Mouse (Mus musculus) hindbrain, embryonic 12.5 days (tissue): ENCODE measurements at regions not wholly inside any gene's neighbourhood (a gene's known extent, or its start where the extent isn't known, plus 50 kb on each side); places are given as distances from the start of the nearest gene placed in this dataset.

Source experiments
- ATAC-seq: fragments of 200-750 bp; cut with Nextera tagmentation; 2 replicates; pipeline ENCODE4 v1.8.0; 2017; ENCODE audit warnings: moderate TSS enrichment; ENCODE audit not compliant: low FRiP score
- H3K27ac ChIP-seq: fragments of 300-500 bp; sonication (generic); 2 replicates; pipeline ENCODE4 v1.5.1; 2016; ENCODE audit warnings: mild to moderate bottlenecking
- H3K27me3 ChIP-seq: fragments of 300-500 bp; sonication (generic); 2 replicates; pipeline ENCODE4 v1.6.1; 2016; ENCODE audit warnings: mild to moderate bottlenecking
- H3K36me3 ChIP-seq: fragments of 300-500 bp; sonication (generic); 2 replicates; pipeline ENCODE4 v1.6.1; 2016; ENCODE audit warnings: mild to moderate bottlenecking
- H3K4me1 ChIP-seq: fragments of 300-500 bp; sonication (generic); 2 replicates; pipeline ENCODE4 v1.6.1; 2016
- H3K4me2 ChIP-seq: fragments of 300-500 bp; sonication (generic); replicated peaks from 2 replicates; pipeline ENCODE4 v1.6.1; 2016; ENCODE audit warnings: mild to moderate bottlenecking
- H3K4me3 ChIP-seq: fragments of 300-500 bp; sonication (generic); 2 replicates; pipeline ENCODE4 v1.5.1; 2016; ENCODE audit warnings: mild to moderate bottlenecking
- H3K9ac ChIP-seq: fragments of 300-500 bp; sonication (generic); 2 replicates; pipeline ENCODE4 v1.6.1; 2016; ENCODE audit warnings: mild to moderate bottlenecking, moderate library complexity
- H3K9me3 ChIP-seq: fragments of 300-500 bp; sonication (generic); replicated peaks from 2 replicates; pipeline ENCODE4 v1.6.1; 2016; ENCODE audit warnings: mild to moderate bottlenecking
- WGBS: fragments of 180-500 bp; shearing (Covaris S2); methylation state at CpG from one replicate; pipeline ENCODE4 v1.1.7; 2016; 5-methylcytosine and 5-hydroxymethylcytosine counted together

- ATAC-seq: no peak
- Histone ChIP-seq H3K4me1 (peaks cover 65% of the 10 kb centered on the region), H3K27ac (no peak overlapping the region), H3K27me3 (no peaks in the 10 kb centered on the region; the same call in 1 of the 2 replicates), H3K4me3 (no peak overlapping the region), H3K36me3 (no peaks in the 10 kb centered on the region), H3K9ac (no peak overlapping the region), H3K4me2 (no peak overlapping the region), H3K9me3 (no peaks in the 10 kb centered on the region)
- WGBS: 57% methylated on average over 3 of the region's 3 CpGs
Measured at GRCm38 (mm10) chr4:131489056-131489455, 349.0 kb downstream of the Ptpru start.

GRCm38 (mm10) chr4:131491960-131492359 lies 346.1 kb downstream of the Ptpru start:
- Histone ChIP-seq H3K4me3 (no peak overlapping the region), H3K27ac (peak overlapping the region; percentile 23; the same call in 1 of the 2 replicates), H3K4me1 (peaks cover 46% of the 10 kb centered on the region), H3K4me2 (no peak overlapping the region), H3K9ac (no peak overlapping the region), H3K9me3 (no peaks in the 10 kb centered on the region), H3K27me3 (no peaks in the 10 kb centered on the region; the same call in 1 of the 2 replicates), H3K36me3 (no peaks in the 10 kb centered on the region)
- ATAC-seq: peak; percentile 34; the same call in 1 of the 2 replicates
- 49% methylated on average over 4 of the region's 4 CpGs for WGBS

GRCm38 (mm10) chr4:131493726-131494125 lies 344.4 kb downstream of the Ptpru start:
- Histone ChIP-seq H3K4me3 (no peak overlapping the region), H3K27me3 (no peaks in the 10 kb centered on the region; the same call in 1 of the 2 replicates), H3K27ac (no peak overlapping the region), H3K4me1 (peaks cover 32% of the 10 kb centered on the region), H3K36me3 (no peaks in the 10 kb centered on the region), H3K9me3 (no peaks in the 10 kb centered on the region), H3K4me2 (no peak overlapping the region), H3K9ac (no peak overlapping the region)
- 0 out of 2 replicates have a peak, but pooled peaks have one; percentile 53 for ATAC-seq
- 50% methylated on average over 4 of the region's 4 CpGs for WGBS

GRCm38 (mm10) chr4:131496900-131497299 lies 341.2 kb downstream of the Ptpru start:
- H3K4me1 ChIP-seq: peaks cover 27% of the 10 kb centered on the region
- ATAC-seq: no peak
- no peaks in the 10 kb centered on the region for H3K36me3 ChIP-seq
- no peak overlapping the region for H3K9ac ChIP-seq
- H3K4me3 ChIP-seq: no peak overlapping the region
- no peak overlapping the region for H3K27ac ChIP-seq
- WGBS: 64% methylated on average over 5 of the region's 5 CpGs
- no peak overlapping the region for H3K4me2 ChIP-seq
- H3K9me3 ChIP-seq: no peaks in the 10 kb centered on the region
- no peaks in the 10 kb centered on the region; the same call in 1 of the 2 replicates for H3K27me3 ChIP-seq

GRCm38 (mm10) chr4:131500928-131501650 lies 337.0 kb downstream of the Ptpru start:
- Histone ChIP-seq H3K27ac (no peak overlapping the region), H3K4me3 (no peak overlapping the region), H3K4me2 (no peak overlapping the region), H3K36me3 (no peaks in the 10 kb centered on the region), H3K9ac (no peak overlapping the region), H3K27me3 (no peaks in the 10 kb centered on the region), H3K9me3 (no peaks in the 10 kb centered on the region), H3K4me1 (peaks cover 7% of the 10 kb centered on the region; the same call in 1 of the 2 replicates)
- WGBS: 84% methylated on average over 10 of the region's 10 CpGs
- ATAC-seq: no peak

- WGBS: 79% methylated on average over 7 of the region's 7 CpGs
- Histone ChIP-seq H3K27me3 (no peaks in the 10 kb centered on the region), H3K4me2 (no peak overlapping the region), H3K36me3 (no peaks in the 10 kb centered on the region), H3K4me1 (no peaks in the 10 kb centered on the region), H3K9me3 (no peaks in the 10 kb centered on the region), H3K4me3 (no peak overlapping the region), H3K9ac (no peak overlapping the region), H3K27ac (no peak overlapping the region)
- no peak for ATAC-seq
Measured at GRCm38 (mm10) chr4:131508154-131508553, 329.9 kb downstream of the Ptpru start.

GRCm38 (mm10) chr4:131511586-131511985 lies 326.5 kb downstream of the Ptpru start:
- 75% methylated on average over 3 of the region's 3 CpGs for WGBS
- H3K9ac ChIP-seq: no peak overlapping the region
- ATAC-seq: no peak
- H3K4me3 ChIP-seq: no peak overlapping the region
- H3K27ac ChIP-seq: no peak overlapping the region
- no peak overlapping the region for H3K4me2 ChIP-seq
- H3K27me3 ChIP-seq: no peaks in the 10 kb centered on the region
- no peaks in the 10 kb centered on the region for H3K9me3 ChIP-seq
- H3K36me3 ChIP-seq: no peaks in the 10 kb centered on the region
- H3K4me1 ChIP-seq: 0 out of 2 replicates have a peak, but pooled peaks cover 2% of the 10 kb centered on the region

GRCm38 (mm10) chr4:131512768-131513167 lies 325.3 kb downstream of the Ptpru start:
- H3K9ac ChIP-seq: no peak overlapping the region
- 73% methylated on average over 7 of the region's 7 CpGs for WGBS
- no peak for ATAC-seq

GRCm38 (mm10) chr4:131520636-131521306 lies 317.3 kb downstream of the Ptpru start:
- H3K4me1 ChIP-seq: no peaks in the 10 kb centered on the region
- H3K9ac ChIP-seq: no peak overlapping the region
- H3K4me2 ChIP-seq: no peak overlapping the region
- H3K27ac ChIP-seq: no peak overlapping the region; the same call in 1 of the 2 replicates
- no peaks in the 10 kb centered on the region for H3K27me3 ChIP-seq
- 77% methylated on average over 10 of the region's 10 CpGs for WGBS
- H3K4me3 ChIP-seq: no peak overlapping the region
- no peaks in the 10 kb centered on the region for H3K36me3 ChIP-seq
- no peak for ATAC-seq
- H3K9me3 ChIP-seq: no peaks in the 10 kb centered on the region

More at GRCm38 (mm10) chr4:131512768-131513167, 325.3 kb downstream of the Ptpru start:
- no peak overlapping the region for H3K4me3 ChIP-seq
- no peaks in the 10 kb centered on the region for H3K36me3 ChIP-seq
- no peak overlapping the region for H3K4me2 ChIP-seq
- no peaks in the 10 kb centered on the region for H3K9me3 ChIP-seq
- no peaks in the 10 kb centered on the region for H3K27me3 ChIP-seq
- H3K27ac ChIP-seq: no peak overlapping the region
- 0 out of 2 replicates have a peak, but pooled peaks cover 2% of the 10 kb centered on the region for H3K4me1 ChIP-seq

GRCm38 (mm10) chr4:131521307-131521651 lies 316.8 kb downstream of the Ptpru start:
- 77% methylated on average over 8 of the region's 8 CpGs for WGBS
- H3K27ac ChIP-seq: no peak overlapping the region; the same call in 1 of the 2 replicates
- no peak overlapping the region for H3K9ac ChIP-seq
- no peaks in the 10 kb centered on the region for H3K27me3 ChIP-seq
- no peak overlapping the region for H3K4me2 ChIP-seq
- no peaks in the 10 kb centered on the region for H3K36me3 ChIP-seq
- H3K4me3 ChIP-seq: no peak overlapping the region
- no peak for ATAC-seq
- no peaks in the 10 kb centered on the region for H3K9me3 ChIP-seq
- H3K4me1 ChIP-seq: no peaks in the 10 kb centered on the region

- no peak overlapping the region for H3K4me2 ChIP-seq
- 86% methylated on average over 3 of the region's 3 CpGs for WGBS
Measured at GRCm38 (mm10) chr4:131525236-131525635, 312.9 kb downstream of the Ptpru start.

GRCm38 (mm10) chr4:131530491-131530890 lies 307.6 kb downstream of the Ptpru start:
- no peak overlapping the region for H3K27ac ChIP-seq
- no peak overlapping the region for H3K4me2 ChIP-seq
- no peaks in the 10 kb centered on the region for H3K4me1 ChIP-seq
- no peaks in the 10 kb centered on the region for H3K9me3 ChIP-seq
- H3K27me3 ChIP-seq: peaks cover 4% of the 10 kb centered on the region; the same call in 1 of the 2 replicates
- ATAC-seq: no peak
- no peak overlapping the region for H3K9ac ChIP-seq
- H3K36me3 ChIP-seq: no peaks in the 10 kb centered on the region
- no peak overlapping the region for H3K4me3 ChIP-seq
- 91% methylated on average over 5 of the region's 5 CpGs for WGBS

More at GRCm38 (mm10) chr4:131525236-131525635, 312.9 kb downstream of the Ptpru start:
- no peak overlapping the region for H3K4me3 ChIP-seq
- ATAC-seq: no peak
- no peaks in the 10 kb centered on the region for H3K9me3 ChIP-seq
- no peaks in the 10 kb centered on the region for H3K36me3 ChIP-seq
- no peak overlapping the region for H3K9ac ChIP-seq
- no peaks in the 10 kb centered on the region for H3K4me1 ChIP-seq
- no peak overlapping the region for H3K27ac ChIP-seq
- H3K27me3 ChIP-seq: peaks cover 4% of the 10 kb centered on the region; the same call in 1 of the 2 replicates
